Mouse (Mus musculus) cerebellum, adult 2 months (tissue): ENCODE results near the gene Thy1.

Source experiments
- CTCF ChIP-seq: fragments of 200-500 bp; IDR thresholded peaks from 2 replicates; pipeline ENCODE4 v1.5.1; 2011; ENCODE audit warnings: low read depth, mild to moderate bottlenecking, control low read depth, low read length, moderate library complexity, borderline replicate concordance; ENCODE audit not compliant: insufficient read depth
- POLR2A ChIP-seq: fragments of 200-500 bp; IDR thresholded peaks from 2 replicates; pipeline ENCODE4 v1.6.1; 2011; ENCODE audit warnings: low read length, control low read depth, borderline replicate concordance; ENCODE audit not compliant: insufficient read depth

GRCm38 (mm10) chr9:44042396-44042680 lies 846 bp upstream of the Thy1 start:
- no peak for TF ChIP-seq CTCF
- TF ChIP-seq POLR2A, result no peak
